Mouse (Mus musculus): ENCODE data around the gene Sap25.

The Sap25 gene

GRCm38 (mm10) chr5:137628498-137629305 is 12.4 kb upstream of the Sap25 start, which contains the start of the genes Fbxo24, Lrch4 and Gm20605:
Gene Fbxo24, minus strand, starts transcription at chr5:137629002.
Gene Lrch4, plus strand, starts transcription at chr5:137629121.
Gene Gm20605, plus strand, starts transcription at chr5:137629175.
- peak; percentile 98 for DNase-seq

GRCm38 (mm10) chr5:137629306-137629721 is 11.8 kb upstream of the Sap25 start:
- DNase-seq = peak; percentile 82

- DNase-seq = no peak
These were observed 11.1 kb upstream of the Sap25 start for GRCm38 (mm10) chr5:137629906-137630545.

- DNase-seq = peak; percentile 65
These were observed 10.5 kb upstream of the Sap25 start for GRCm38 (mm10) chr5:137630602-137631001.

- no peak for DNase-seq
These were observed 10.0 kb upstream of the Sap25 start for GRCm38 (mm10) chr5:137631171-137631570.

- no peak for DNase-seq
These were observed 9.5 kb upstream of the Sap25 start for GRCm38 (mm10) chr5:137631591-137631990.

GRCm38 (mm10) chr5:137633397-137634084 is 7.6 kb upstream of the Sap25 start:
- DNase-seq = peak; percentile 48

- no peak for DNase-seq
These were observed 1.7 kb upstream of the Sap25 start for GRCm38 (mm10) chr5:137639472-137639871.

GRCm38 (mm10) chr5:137642886-137643285 is 1.8 kb downstream of the Sap25 start:
- no peak for DNase-seq

- DNase-seq = no peak
These were observed 3.4 kb downstream of the Sap25 start for GRCm38 (mm10) chr5:137644484-137644883.

- peak; percentile 34 for DNase-seq
These were observed 4.0 kb downstream of the Sap25 start for GRCm38 (mm10) chr5:137645091-137645651.

GRCm38 (mm10) chr5:137645652-137646091 is 4.5 kb downstream of the Sap25 start, which contains the start of gene Irs3:
Gene Irs3, minus strand, starts transcription at chr5:137645714.
- peak; percentile 47 for DNase-seq

GRCm38 (mm10) chr5:137647827-137648601 is 6.9 kb downstream of the Sap25 start:
- no peak for DNase-seq

- no peak for DNase-seq
These were observed 8.1 kb downstream of the Sap25 start for GRCm38 (mm10) chr5:137649251-137649650.

GRCm38 (mm10) chr5:137649669-137650571 is 8.8 kb downstream of the Sap25 start:
- DNase-seq = no peak

GRCm38 (mm10) chr5:137652474-137652873 is 11.3 kb downstream of the Sap25 start:
- peak; percentile 73 for DNase-seq

- no peak for DNase-seq
These were observed 12.2 kb downstream of the Sap25 start for GRCm38 (mm10) chr5:137653366-137653765.

GRCm38 (mm10) chr5:137654746-137655145 is 13.6 kb downstream of the Sap25 start:
- DNase-seq = no peak

GRCm38 (mm10) chr5:137656977-137657376 is 15.8 kb downstream of the Sap25 start:
- DNase-seq = peak; percentile 79

- DNase-seq = no peak
These were observed 19.0 kb downstream of the Sap25 start for GRCm38 (mm10) chr5:137660064-137660688.
